Comparison of ENCODE assay signal across 11 mouse cellular contexts in genomic region chr17:36726046-36726445, GRCm38 (mm10). TPM values are rescaled to one million over a fixed set of nuclear protein-coding genes. Genes with fewer than 3 reads are reported as not detected.
DNase-seq lines count a peak whose midpoint lies in the region; ATAC-seq lines count a peak whose summit lies in the region.
"Had no signal": no experiment of that assay in that cellular context is flagged by ENCODE, and none has a peak within 500 bp of the region (broad histone marks: within the 10 kb centered on the region; RNA-seq: fewer than 3 reads in every experiment).

No protein-coding gene starts in this region.

- no peaks in the 10 kb centered on the region for H3K9me3 ChIP-seq in heart, embryonic 12.5 days (replicated peaks)
- H3K9me3 ChIP-seq: neural tube, embryonic 12.5 days had no signal

- no peak for ATAC-seq in heart, embryonic 12.5 days (ENCODE audit: insufficient number of reproducible peaks, low FRiP score)
- no peak for ATAC-seq in cerebellum, adult (ENCODE audit: insufficient number of reproducible peaks, low FRiP score, low TSS enrichment)

- 12% methylated on average over 2 of the region's 2 CpGs for WGBS in heart, embryonic 12.5 days

- H3K4me3 ChIP-seq in heart, embryonic 12.5 days = no peak overlapping the region
- H3K4me3 ChIP-seq: neural tube, embryonic 12.5 days had no signal

- no peak overlapping the region for H3K9ac ChIP-seq in heart, embryonic 12.5 days
- H3K9ac ChIP-seq: neural tube, embryonic 12.5 days had no signal

- no peaks in the 10 kb centered on the region for H3K36me3 ChIP-seq in heart, embryonic 12.5 days
- H3K36me3 ChIP-seq: neural tube, embryonic 12.5 days had no signal

- no peak overlapping the region for H3K27ac ChIP-seq in heart, embryonic 12.5 days (ENCODE audit: poor library complexity, severe bottlenecking)
- H3K27ac ChIP-seq: neural tube, embryonic 12.5 days had no signal

- peak; percentile 55 for DNase-seq in heart, adult 11 months
- peak; percentile 18 to 25 for DNase-seq in right cerebral cortex, adult 2 months (ENCODE audit: low spot score in 2 of 2)
- no peak for DNase-seq in right cerebral cortex, postnatal 14 days
- peak; percentile 24 for DNase-seq in layer of hippocampus, adult 11-12 months (ENCODE audit: low spot score)
- DNase-seq in thymus, postnatal 4 days = peak; percentile 15
- DNase-seq in gastrocnemius, postnatal 10 days = no peak

- H3K4me2 ChIP-seq in heart, embryonic 12.5 days = no peak overlapping the region
- H3K4me2 ChIP-seq: neural tube, embryonic 12.5 days had no signal

- no peaks in the 10 kb centered on the region for H3K4me1 ChIP-seq in heart, embryonic 12.5 days (replicated peaks)
- H3K4me1 ChIP-seq: neural tube, embryonic 12.5 days had no signal

- H3K27me3 ChIP-seq in heart, embryonic 12.5 days (replicated peaks) = 0 out of 2 replicates have a peak, but pooled peaks cover 3% of the 10 kb centered on the region
- H3K27me3 ChIP-seq: neural tube, embryonic 12.5 days had no signal

RNA-seq across cellular contexts. Expression of gene H2-M10.5, which starts 46.7 kb away (rescaled TPM):
- polyA plus RNA-seq in heart, embryonic 12.5 days (2016; fragmentation: Nextera tagmentation; extraction: Ambion mirVana) = not detected in 2 replicates
- total RNA-seq in gastrocnemius, postnatal 10 days (2021) = not detected
- total RNA-seq: layer of hippocampus, postnatal 36 days had no signal
- polyA plus RNA-seq: frontal cortex, adult 2 months; neural tube, embryonic 12.5 days had no signal

RNA-seq across cellular contexts. Expression of gene H2-M1, which starts 54.0 kb away (rescaled TPM):
- polyA plus RNA-seq in heart, embryonic 12.5 days (2016; fragmentation: Nextera tagmentation; extraction: Ambion mirVana) = not detected in 2 replicates
- not detected for total RNA-seq in gastrocnemius, postnatal 10 days (2021)
- total RNA-seq: layer of hippocampus, postnatal 36 days had no signal
- polyA plus RNA-seq: frontal cortex, adult 2 months; neural tube, embryonic 12.5 days had no signal

Comparison
In these comparisons a context has a peak if more than half of its experiments do, and no peak if none do; other contexts are left out.
1. DNase-seq: peak in heart, adult 11 months (single experiment), right cerebral cortex, adult 2 months (2 of 2), layer of hippocampus, adult 11-12 months (single experiment) and thymus, postnatal 4 days (single experiment); none in right cerebral cortex, postnatal 14 days (single experiment) and gastrocnemius, postnatal 10 days (single experiment).